Comparison of ENCODE assay signal across 8 mouse cellular contexts in genomic region chrX:101849901-101850551, GRCm38 (mm10). TPM values are rescaled to one million over a fixed set of nuclear protein-coding genes. Genes with fewer than 3 reads are reported as not detected.
DNase-seq lines count a peak whose midpoint lies in the region; ATAC-seq and TF ChIP-seq lines count a peak whose summit lies in the region.

No protein-coding gene starts in this region.

- H3K36me3 ChIP-seq in midbrain, embryonic 16.5 days (ENCODE audit: control insufficient read depth, insufficient read depth, low read length) = no peaks in the 10 kb centered on the region

- WGBS in cerebellum, adult 2 months = 8% methylated on average over 52 of the region's 59 CpGs
- 24% methylated on average over 36 of the region's 59 CpGs for WGBS in midbrain, embryonic 16.5 days

- H3K4me2 ChIP-seq in midbrain, embryonic 16.5 days (ENCODE audit: low read length) = peak overlapping the region; percentile 61

- peak overlapping the region; percentile 94 for H3K27ac ChIP-seq in cerebellum, adult 2 months (ENCODE audit: insufficient read depth, low read length)
- no peak overlapping the region for H3K27ac ChIP-seq in midbrain, embryonic 16.5 days (ENCODE audit: low read length)

- TF ChIP-seq CTCF in cerebellum, adult 2 months (IDR thresholded peaks at IDR 0.05; ENCODE audit: borderline replicate concordance, insufficient read depth, low read depth, low read length) = 0 out of 2 replicates have a peak, but pooled peaks have one; percentile 5

- H3K27me3 ChIP-seq in cerebellum, adult 2 months (ENCODE audit: control insufficient read depth, insufficient read depth, low read length) = no peaks in the 10 kb centered on the region
- H3K27me3 ChIP-seq in midbrain, embryonic 16.5 days (ENCODE audit: control insufficient read depth, insufficient read depth, low read depth, low read length) = peaks cover 43% of the 10 kb centered on the region

- peaks cover 6% of the 10 kb centered on the region; the same call in 1 of the 2 replicates for H3K4me1 ChIP-seq in cerebellum, adult 2 months (ENCODE audit: control insufficient read depth, insufficient read depth, low read length)
- no peaks in the 10 kb centered on the region; the same call in 1 of the 2 replicates for H3K4me1 ChIP-seq in midbrain, embryonic 16.5 days (ENCODE audit: control insufficient read depth, insufficient read depth, low read length)

- peak overlapping the region; percentile 44 for H3K9ac ChIP-seq in midbrain, embryonic 16.5 days (ENCODE audit: low read depth, low read length)

- no peak for TF ChIP-seq POLR2A in cerebellum, adult 2 months (IDR thresholded peaks at IDR 0.05; ENCODE audit: borderline replicate concordance, insufficient read depth, low read length)

- no peaks in the 10 kb centered on the region for H3K9me3 ChIP-seq in midbrain, embryonic 16.5 days (replicated peaks; ENCODE audit: control insufficient read depth, low read length, poor library complexity, severe bottlenecking)

- peak; percentile 17 for DNase-seq in ovary, postnatal 36 days (ENCODE audit: low spot score)
- no peak for DNase-seq in ovary, adult 18-20 months (ENCODE audit: low spot score)
- peak; percentile 52 to 59 for DNase-seq in cerebellum, adult 2 months
- peak; percentile 26 for DNase-seq in gastrocnemius, postnatal 4 days (ENCODE audit: low spot score in 2 of 2)
- DNase-seq in kidney, postnatal 25 days = peak; percentile 24 to 48
- no peak for DNase-seq in layer of hippocampus, adult 18-20 months (ENCODE audit: low spot score in 2 of 2)
- DNase-seq in layer of hippocampus, adult 11-12 months (ENCODE audit: low spot score) = no peak

- peak overlapping the region; percentile 84 for H3K4me3 ChIP-seq in cerebellum, adult 2 months (replicated peaks; ENCODE audit: insufficient read depth, low read depth, low read length)
- H3K4me3 ChIP-seq in midbrain, embryonic 16.5 days (ENCODE audit: low read depth, low read length) = peak overlapping the region; percentile 51

- ATAC-seq in midbrain, embryonic 16.5 days = peak; percentile 58; the same call in 1 of the 2 replicates

RNA-seq across cellular contexts. Expression of gene Nhsl2, which starts 0.8 kb away (rescaled TPM):
- 13.1 and 15.7 TPM in 2 replicates for polyA plus RNA-seq in cerebellum, adult 2 months (2012; rRNA removed)
- total RNA-seq in gastrocnemius, postnatal 4 days (2021) = 10 to 100 TPM; 12.5 to 13.0 TPM
- polyA plus RNA-seq in midbrain, embryonic 16.5 days (2015; fragmentation: Nextera tagmentation; extraction: Ambion mirVana) = 6.0 and 8.3 TPM in 2 replicates
- total RNA-seq in layer of hippocampus, adult 18-20 months (2021) = 10 to 100 TPM; 55.1 to 55.3 TPM

RNA-seq across cellular contexts. Expression of gene 8030474K03Rik, which starts 55.6 kb away (rescaled TPM):
- polyA plus RNA-seq in cerebellum, adult 2 months (2012; rRNA removed) = 0.10 TPM in 1 of 2 replicates, not detected in the other
- not detected for total RNA-seq in gastrocnemius, postnatal 4 days (2021)
- 0.14 TPM in 1 of 2 replicates, not detected in the other for polyA plus RNA-seq in midbrain, embryonic 16.5 days (2015; fragmentation: Nextera tagmentation; extraction: Ambion mirVana)
- not detected for total RNA-seq in layer of hippocampus, adult 18-20 months (2021)

RNA-seq across cellular contexts. Expression of gene Gm4779, which starts 55.8 kb away (rescaled TPM):
- polyA plus RNA-seq in cerebellum, adult 2 months (2012; rRNA removed) = 0.08 and 0.49 TPM in 2 replicates
- not detected for total RNA-seq in gastrocnemius, postnatal 4 days (2021)
- polyA plus RNA-seq in midbrain, embryonic 16.5 days (2015; fragmentation: Nextera tagmentation; extraction: Ambion mirVana) = 0.24 TPM in 1 of 2 replicates, not detected in the other
- total RNA-seq in layer of hippocampus, adult 18-20 months (2021) = under 1 TPM; 0.45 to 0.51 TPM

Comparison
In these comparisons a context has a peak if more than half of its experiments do, and no peak if none do; other contexts are left out.
1. DNase-seq: peak in ovary, postnatal 36 days (single experiment), cerebellum, adult 2 months (2 of 2), gastrocnemius, postnatal 4 days (2 of 2) and kidney, postnatal 25 days (2 of 2); none in ovary, adult 18-20 months (single experiment), layer of hippocampus, adult 18-20 months (0 of 2) and layer of hippocampus, adult 11-12 months (single experiment).